Mouse (Mus musculus): ENCODE measurements around the gene Cplx2. TPM values are rescaled to one million over a fixed set of nuclear protein-coding genes. Genes with fewer than 3 reads are reported as not detected.
A peak's percentile ranks its signal among the peaks of the same experiment; 100 is the strongest.

The Cplx2 gene
- polyA plus RNA-seq, 1 experiment from 2014 or later, result 31.2 TPM

DNA sequence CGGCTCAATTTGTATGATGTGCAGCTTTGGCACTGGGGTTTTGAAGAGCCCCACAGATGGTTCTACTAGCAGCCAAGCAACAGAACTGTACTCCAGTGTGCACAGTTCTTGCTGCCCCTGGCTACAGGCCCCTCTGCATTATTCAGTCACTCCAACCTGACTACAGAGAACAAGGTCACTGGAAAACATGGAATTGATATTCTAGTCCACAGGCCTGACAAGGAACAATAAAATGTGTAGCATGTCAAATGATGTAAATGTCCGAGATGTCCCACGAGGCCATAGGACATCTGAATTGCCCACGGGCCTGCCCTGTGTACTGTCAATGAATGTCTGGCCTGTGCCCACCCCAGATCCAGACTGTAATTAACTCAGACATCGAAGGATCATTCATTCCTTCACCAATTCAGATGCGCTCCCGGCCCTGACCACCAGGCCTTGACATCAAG lies 19.4 kb downstream of the Cplx2 start:
- no peaks in the 10 kb centered on the region for H3K9me3 ChIP-seq
- WGBS, result 48% methylated on average over 7 of the region's 7 CpGs
- no peaks in the 10 kb centered on the region for H3K36me3 ChIP-seq
- ATAC-seq (ENCODE audit: low FRiP score, low read depth), result peak; percentile 64
- H3K4me1 ChIP-seq (replicated peaks), result peaks cover 30% of the 10 kb centered on the region
- H3K27me3 ChIP-seq, result no peaks in the 10 kb centered on the region
- peak overlapping the region; percentile 76 for H3K27ac ChIP-seq (replicated peaks)
- no peak overlapping the region for H3K9ac ChIP-seq
- no peak overlapping the region for H3K4me3 ChIP-seq
- no peak overlapping the region for H3K4me2 ChIP-seq

DNA sequence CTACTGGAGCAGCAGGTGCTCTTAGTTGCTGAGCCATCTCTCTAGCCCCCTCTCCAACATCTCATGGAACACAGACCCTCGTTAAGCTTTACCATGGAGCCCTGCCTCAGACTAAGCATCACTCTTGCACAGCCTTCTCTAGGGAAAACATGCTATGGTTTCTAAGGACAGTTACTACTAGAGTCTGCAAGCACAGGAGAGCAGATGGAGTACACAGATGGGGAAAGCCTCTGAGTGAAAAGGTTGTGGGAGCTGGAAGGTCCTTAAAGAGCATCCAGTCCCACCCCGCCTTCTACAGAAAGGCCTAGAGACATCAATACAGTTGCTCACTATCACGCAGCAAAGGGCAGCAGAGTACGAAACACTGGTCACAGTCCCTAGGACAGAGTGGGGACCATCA lies 20.2 kb downstream of the Cplx2 start:
- Histone ChIP-seq H3K9me3 (no peaks in the 10 kb centered on the region), H3K4me3 (no peak overlapping the region), H3K27ac (replicated peaks) (no peak overlapping the region), H3K36me3 (no peaks in the 10 kb centered on the region), H3K27me3 (no peaks in the 10 kb centered on the region), H3K4me2 (no peak overlapping the region), H3K4me1 (replicated peaks) (peaks cover 30% of the 10 kb centered on the region), H3K9ac (no peak overlapping the region)
- no peak for ATAC-seq (ENCODE audit: low FRiP score, low read depth)
- 89% methylated on average over 4 of the region's 4 CpGs for WGBS

DNA sequence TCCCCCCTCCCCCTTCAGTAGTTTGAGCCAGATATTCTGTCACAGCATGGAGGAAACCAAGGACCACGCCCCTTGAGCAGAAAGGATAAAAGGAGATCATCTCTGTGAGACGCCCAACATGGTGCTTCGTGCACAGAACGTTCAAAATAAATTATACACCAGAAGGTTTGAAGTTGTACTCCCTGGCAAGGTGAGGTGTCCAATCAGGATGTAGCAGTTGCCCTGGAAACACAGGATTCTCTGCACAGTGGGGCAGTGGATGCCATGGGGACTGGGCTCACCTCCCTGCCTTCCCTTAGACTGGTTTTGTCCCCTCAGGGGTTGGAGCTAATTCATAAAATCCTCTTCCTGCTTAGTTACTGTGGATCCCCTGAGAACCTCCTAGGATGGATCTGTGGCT lies 25.9 kb downstream of the Cplx2 start:
- H3K4me1 ChIP-seq (replicated peaks), result peaks cover 10% of the 10 kb centered on the region; the same call in 1 of the 2 replicates
- H3K4me2 ChIP-seq, result no peak overlapping the region
- H3K36me3 ChIP-seq, result no peaks in the 10 kb centered on the region
- no peaks in the 10 kb centered on the region for H3K9me3 ChIP-seq
- no peak overlapping the region for H3K4me3 ChIP-seq
- H3K9ac ChIP-seq, result no peak overlapping the region
- H3K27ac ChIP-seq (replicated peaks), result no peak overlapping the region
- ATAC-seq (ENCODE audit: low FRiP score, low read depth), result no peak
- WGBS, result 59% methylated on average over 4 of the region's 4 CpGs
- no peaks in the 10 kb centered on the region for H3K27me3 ChIP-seq

DNA sequence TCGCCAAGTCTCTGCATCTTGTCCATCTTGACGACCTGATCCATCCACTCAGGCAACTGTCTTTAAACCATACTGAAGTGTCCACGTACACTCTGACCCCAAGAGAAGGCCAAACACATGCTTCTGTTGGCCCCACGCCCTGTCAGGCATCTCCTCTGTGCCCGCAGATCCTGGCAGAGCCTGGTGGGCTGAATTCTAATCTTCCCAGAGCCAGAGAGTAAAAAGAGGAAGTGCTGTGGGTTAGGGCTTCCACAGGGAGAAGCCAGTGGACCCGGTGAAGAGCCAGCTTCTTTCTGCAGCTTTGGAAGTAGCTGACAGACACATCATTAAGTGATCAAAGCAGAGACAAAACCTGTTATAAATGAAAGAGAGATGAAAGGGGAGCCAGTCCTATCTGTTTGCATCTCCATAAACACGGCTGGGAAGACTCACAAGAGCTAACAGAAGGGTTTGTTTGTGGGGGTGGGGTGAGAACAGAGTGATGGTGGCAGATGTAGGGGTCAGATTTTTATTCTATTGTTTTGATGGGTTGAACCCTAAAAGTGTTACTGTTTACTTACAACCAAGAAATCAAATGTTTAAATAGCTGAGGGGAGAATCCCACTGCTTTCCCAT lies 29.5 kb downstream of the Cplx2 start:
- no peak for ATAC-seq (ENCODE audit: low FRiP score, low read depth)
- WGBS, result 68% methylated on average over 7 of the region's 7 CpGs

DNA sequence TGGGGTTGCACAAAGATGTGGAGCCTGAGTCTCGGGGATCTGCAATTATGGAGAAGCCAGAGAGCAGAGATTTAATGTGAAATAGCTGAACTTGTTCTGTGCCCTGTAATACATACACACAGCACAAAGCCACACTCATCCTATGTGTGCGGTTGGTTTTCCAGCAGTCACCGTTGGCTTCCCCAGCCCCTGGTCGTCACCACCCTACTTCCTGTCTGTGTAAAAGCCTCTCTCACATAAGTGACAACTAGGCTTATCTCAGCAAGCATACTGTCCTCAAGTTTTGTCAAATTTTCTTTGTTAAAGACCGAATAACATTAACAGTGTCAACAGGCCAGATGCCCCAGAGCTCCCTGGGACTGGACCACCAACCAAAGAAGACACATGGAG lies 30.0 kb downstream of the Cplx2 start:
- Histone ChIP-seq H3K27me3 (no peaks in the 10 kb centered on the region), H3K4me1 (replicated peaks) (peaks cover 16% of the 10 kb centered on the region), H3K9me3 (no peaks in the 10 kb centered on the region), H3K9ac (no peak overlapping the region), H3K27ac (replicated peaks) (no peak overlapping the region), H3K4me3 (no peak overlapping the region), H3K4me2 (no peak overlapping the region), H3K36me3 (no peaks in the 10 kb centered on the region)
- ATAC-seq (ENCODE audit: low FRiP score, low read depth), result no peak
- 84% methylated on average over 5 of the region's 5 CpGs for WGBS

More for the DNA sequence above, 29.5 kb downstream of the Cplx2 start:
- no peaks in the 10 kb centered on the region for H3K36me3 ChIP-seq
- H3K27ac ChIP-seq (replicated peaks), result no peak overlapping the region
- H3K4me1 ChIP-seq (replicated peaks), result peaks cover 16% of the 10 kb centered on the region
- H3K4me2 ChIP-seq, result no peak overlapping the region
- H3K9ac ChIP-seq, result no peak overlapping the region
- no peaks in the 10 kb centered on the region for H3K9me3 ChIP-seq
- no peaks in the 10 kb centered on the region for H3K27me3 ChIP-seq
- H3K4me3 ChIP-seq, result no peak overlapping the region

DNA sequence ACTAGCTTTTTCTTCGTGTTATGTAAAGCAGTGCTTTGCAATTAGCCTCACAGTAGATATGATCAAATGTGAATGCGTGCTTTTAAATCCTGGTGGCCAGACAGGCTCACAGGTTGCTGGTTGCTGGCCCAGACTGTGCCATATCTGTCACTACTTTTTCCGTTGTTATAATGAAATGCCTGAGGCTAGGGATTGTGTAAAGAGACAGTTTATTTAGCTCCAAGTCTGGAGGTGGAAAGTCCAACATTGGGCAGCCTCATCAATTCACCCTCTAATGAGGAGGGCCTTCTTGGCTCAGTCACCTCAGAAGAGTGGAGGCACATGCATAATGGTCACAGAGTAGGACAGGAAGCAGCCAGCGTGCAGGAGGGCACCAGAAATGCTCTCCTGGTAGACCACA lies 31.2 kb downstream of the Cplx2 start:
- H3K4me3 ChIP-seq, result no peak overlapping the region
- no peaks in the 10 kb centered on the region for H3K27me3 ChIP-seq
- no peaks in the 10 kb centered on the region for H3K36me3 ChIP-seq
- H3K9ac ChIP-seq, result no peak overlapping the region
- ATAC-seq (ENCODE audit: low FRiP score, low read depth), result no peak
- peaks cover 8% of the 10 kb centered on the region for H3K4me1 ChIP-seq (replicated peaks)
- WGBS, result 63% methylated on average over 4 of the region's 4 CpGs
- H3K4me2 ChIP-seq, result no peak overlapping the region
- no peak overlapping the region for H3K27ac ChIP-seq (replicated peaks)
- H3K9me3 ChIP-seq, result no peaks in the 10 kb centered on the region

DNA sequence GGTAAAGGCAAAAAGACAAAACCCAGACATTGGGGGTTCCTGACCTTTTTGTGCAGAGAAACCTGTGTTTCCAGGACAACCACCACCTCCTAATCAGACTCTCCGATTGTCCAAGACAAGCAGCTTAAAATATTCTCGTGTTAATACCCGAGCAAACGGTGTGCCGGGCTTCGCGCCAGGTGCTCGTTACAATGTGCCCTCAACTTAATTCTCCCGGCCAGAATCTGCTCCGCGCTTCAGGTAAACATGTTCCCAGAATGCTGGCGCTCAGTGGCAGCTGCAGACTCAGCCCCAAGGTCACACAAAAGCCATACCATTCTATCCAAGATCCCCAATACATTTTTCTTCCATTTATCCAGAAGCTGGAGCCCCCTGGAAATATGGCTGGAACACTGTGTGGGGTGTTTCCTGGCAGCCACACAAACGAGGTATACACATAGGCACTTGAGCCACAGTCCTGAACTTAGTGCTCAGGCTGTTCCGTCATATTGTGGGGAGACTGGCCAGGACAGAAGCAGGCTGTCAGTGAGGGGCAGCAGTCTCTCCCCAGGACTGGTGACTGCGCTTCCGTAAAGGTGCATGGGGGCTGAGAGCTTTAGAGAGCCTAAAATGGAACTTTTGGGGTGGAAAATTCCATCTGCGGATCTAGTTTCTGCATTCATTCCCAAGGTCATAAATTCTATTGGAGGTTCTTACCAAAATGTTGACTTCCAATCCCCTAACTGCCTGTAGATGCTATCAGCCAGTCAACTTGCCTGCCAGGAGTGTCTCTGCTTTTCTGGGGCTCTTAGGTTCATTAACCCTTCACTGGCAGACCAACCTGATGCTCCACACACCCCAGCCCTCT lies 32.3 kb downstream of the Cplx2 start:
- 57% methylated on average over 17 of the region's 17 CpGs for WGBS
- H3K27me3 ChIP-seq, result no peaks in the 10 kb centered on the region
- H3K4me2 ChIP-seq, result no peak overlapping the region
- no peaks in the 10 kb centered on the region for H3K9me3 ChIP-seq
- peak overlapping the region; percentile 34; the same call in 1 of the 2 replicates for H3K27ac ChIP-seq (replicated peaks)
- H3K36me3 ChIP-seq, result no peaks in the 10 kb centered on the region
- ATAC-seq (ENCODE audit: low FRiP score, low read depth), result no peak
- no peak overlapping the region for H3K4me3 ChIP-seq
- H3K9ac ChIP-seq, result no peak overlapping the region
- peaks cover 8% of the 10 kb centered on the region for H3K4me1 ChIP-seq (replicated peaks)

DNA sequence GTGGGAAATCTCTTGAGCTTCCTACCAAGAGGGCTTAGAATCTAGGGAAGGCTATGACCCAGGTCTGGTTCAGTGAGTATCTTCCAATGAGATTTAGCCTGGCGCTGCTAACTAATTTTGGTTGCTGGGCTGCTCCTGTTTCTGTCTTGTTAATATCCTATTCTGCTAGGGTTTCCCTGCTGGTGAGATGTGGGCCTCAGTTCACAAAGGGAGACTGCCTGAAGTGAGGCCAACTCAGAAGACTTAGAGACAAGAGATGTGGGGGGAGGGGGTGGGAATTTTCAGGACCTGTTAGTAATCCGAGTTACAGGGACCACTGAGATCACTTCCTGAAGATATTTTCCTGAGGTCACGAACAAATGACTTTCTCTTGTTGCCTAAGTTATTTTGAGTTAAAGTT lies 33.1 kb downstream of the Cplx2 start:
- 65% methylated on average over 3 of the region's 3 CpGs for WGBS
- H3K27ac ChIP-seq (replicated peaks), result 0 out of 2 replicates have a peak overlapping the region, but pooled peaks have one; percentile 15

DNA sequence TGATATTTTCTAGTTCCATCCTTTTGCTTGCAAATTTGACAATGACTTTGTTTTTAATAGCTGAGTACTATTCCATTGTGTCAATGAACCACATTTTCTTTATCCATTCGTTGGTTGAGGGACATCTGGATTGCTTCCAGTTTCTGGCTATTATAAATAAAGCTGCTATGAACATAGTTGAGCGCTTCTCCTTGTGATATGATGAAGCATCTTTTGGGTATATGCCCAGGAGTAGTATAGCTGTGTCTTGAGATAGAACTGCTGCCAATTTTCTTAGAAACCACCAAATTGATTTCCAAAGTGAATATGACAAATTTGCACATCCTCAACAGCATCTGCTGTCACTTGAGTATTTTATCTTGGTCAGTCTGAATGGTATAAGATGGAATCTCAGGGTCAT lies 34.7 kb downstream of the Cplx2 start:
- no peaks in the 10 kb centered on the region for H3K27me3 ChIP-seq
- no peak overlapping the region for H3K9ac ChIP-seq
- H3K9me3 ChIP-seq, result no peaks in the 10 kb centered on the region
- 80% methylated on average over 2 of the region's 2 CpGs for WGBS
- no peaks in the 10 kb centered on the region for H3K36me3 ChIP-seq
- no peak overlapping the region for H3K4me3 ChIP-seq
- no peak overlapping the region for H3K4me2 ChIP-seq
- H3K4me1 ChIP-seq (replicated peaks), result peaks cover 8% of the 10 kb centered on the region
- H3K27ac ChIP-seq (replicated peaks), result no peak overlapping the region
- no peak for ATAC-seq (ENCODE audit: low FRiP score, low read depth)

More for the DNA sequence above, 33.1 kb downstream of the Cplx2 start:
- Histone ChIP-seq H3K4me1 (replicated peaks) (peaks cover 8% of the 10 kb centered on the region), H3K9me3 (no peaks in the 10 kb centered on the region), H3K36me3 (no peaks in the 10 kb centered on the region), H3K27me3 (no peaks in the 10 kb centered on the region), H3K4me2 (no peak overlapping the region), H3K9ac (no peak overlapping the region), H3K4me3 (no peak overlapping the region)
- no peak for ATAC-seq (ENCODE audit: low FRiP score, low read depth)

DNA sequence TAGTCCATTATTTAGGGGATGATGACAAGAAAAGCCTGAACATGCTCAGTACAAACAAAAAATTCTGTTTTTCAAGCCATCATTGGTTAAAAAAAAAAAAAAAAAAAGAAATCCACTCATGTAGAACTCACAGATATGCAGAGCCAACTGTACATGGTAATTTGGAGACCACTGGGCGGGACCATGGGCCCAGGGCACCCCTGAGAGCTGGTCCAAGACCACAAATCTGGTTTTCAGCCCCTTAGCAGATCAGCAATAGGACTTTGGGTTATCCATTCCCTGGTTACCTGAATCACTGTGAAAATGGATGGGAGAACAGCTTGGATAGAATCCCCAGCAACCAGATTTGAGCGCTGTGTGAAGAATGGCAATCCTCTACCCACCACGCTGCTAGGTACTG lies 40.5 kb downstream of the Cplx2 start:
- Histone ChIP-seq H3K4me1 (replicated peaks) (peaks cover 14% of the 10 kb centered on the region), H3K4me2 (no peak overlapping the region), H3K27me3 (no peaks in the 10 kb centered on the region), H3K36me3 (no peaks in the 10 kb centered on the region), H3K9me3 (no peaks in the 10 kb centered on the region), H3K4me3 (no peak overlapping the region), H3K9ac (no peak overlapping the region), H3K27ac (replicated peaks) (no peak overlapping the region)
- no peak for ATAC-seq (ENCODE audit: low FRiP score, low read depth)
- WGBS, result 91% methylated on average over 3 of the region's 3 CpGs

DNA sequence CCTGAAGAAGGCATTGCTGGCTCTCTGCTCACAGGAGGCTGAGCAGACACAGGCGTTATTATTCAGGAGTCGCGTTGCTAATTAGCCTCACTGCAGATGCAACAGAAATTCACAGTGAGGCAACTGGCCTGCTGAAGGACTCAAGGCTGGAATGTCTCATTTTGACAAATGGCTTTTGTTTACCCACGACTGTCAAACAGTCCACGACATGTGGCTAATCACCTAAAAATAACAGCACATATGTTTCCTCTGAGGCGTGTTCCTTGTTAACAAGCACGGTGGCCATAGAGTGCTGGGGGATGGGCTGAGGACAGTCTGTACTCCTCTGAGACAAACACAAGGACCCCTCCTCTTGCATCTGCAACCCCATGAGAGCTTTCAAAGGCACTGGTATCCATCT lies 41.1 kb downstream of the Cplx2 start:
- no peak overlapping the region; the same call in 1 of the 2 replicates for H3K27ac ChIP-seq (replicated peaks)
- ATAC-seq (ENCODE audit: low FRiP score, low read depth), result no peak
- no peaks in the 10 kb centered on the region for H3K36me3 ChIP-seq
- H3K4me3 ChIP-seq, result no peak overlapping the region
- no peaks in the 10 kb centered on the region for H3K9me3 ChIP-seq
- H3K9ac ChIP-seq, result no peak overlapping the region
- H3K4me1 ChIP-seq (replicated peaks), result peaks cover 14% of the 10 kb centered on the region
- 8% methylated on average over 7 of the region's 7 CpGs for WGBS
- H3K4me2 ChIP-seq, result no peak overlapping the region
- H3K27me3 ChIP-seq, result no peaks in the 10 kb centered on the region

DNA sequence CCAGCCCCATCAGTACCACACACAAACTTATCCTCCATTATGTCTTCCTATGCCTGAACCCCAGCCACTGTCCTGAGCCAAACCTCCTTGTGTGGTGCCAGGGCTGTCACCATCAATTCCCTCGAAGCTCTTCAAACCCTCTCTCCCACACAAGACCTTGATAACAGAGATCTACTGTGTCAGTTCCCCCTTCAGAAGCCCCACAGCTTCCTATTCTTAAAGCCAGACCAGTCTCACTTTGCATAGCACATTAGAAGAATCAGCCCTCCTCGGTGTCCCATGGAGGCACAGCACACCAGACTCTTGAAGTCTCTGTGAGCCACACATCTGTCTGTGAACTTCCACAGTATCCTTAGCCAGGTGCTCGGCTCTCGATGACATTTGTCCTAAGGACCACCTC lies 41.6 kb downstream of the Cplx2 start:
- Histone ChIP-seq H3K4me2 (no peak overlapping the region), H3K9ac (no peak overlapping the region), H3K9me3 (no peaks in the 10 kb centered on the region), H3K27me3 (no peaks in the 10 kb centered on the region), H3K27ac (replicated peaks) (no peak overlapping the region; the same call in 1 of the 2 replicates), H3K4me1 (replicated peaks) (peaks cover 14% of the 10 kb centered on the region), H3K36me3 (no peaks in the 10 kb centered on the region), H3K4me3 (no peak overlapping the region)
- WGBS, result 81% methylated on average over 4 of the region's 4 CpGs
- no peak for ATAC-seq (ENCODE audit: low FRiP score, low read depth)
